Mouse (Mus musculus) liver, embryonic 14.5 days (tissue): ENCODE measurements at regions not wholly inside any gene's neighbourhood (a gene's known extent, or its start where the extent isn't known, plus 50 kb on each side); places are given as distances from the start of the nearest gene placed in this dataset.

Source experiments
- ATAC-seq: fragments of 200-750 bp; cut with Nextera tagmentation; 2 replicates; pipeline ENCODE4 v1.8.0; 2017; ENCODE audit warnings: moderate number of reproducible peaks, mild to moderate bottlenecking, moderate library complexity; ENCODE audit not compliant: insufficient read depth
- DNase-seq, 3 experiments: peaks; one replicate each; pipeline ENCODE4 v3.0.0-alpha.2; 2012 to 2013; ENCODE audit warnings: low read depth in 3 of 3, low spot score in 3 of 3
- H3K27ac ChIP-seq: fragments of 300-500 bp; sonication (generic); 2 replicates; pipeline ENCODE4 v1.5.1; 2014; ENCODE audit warnings: moderate library complexity, mild to moderate bottlenecking, control low read depth, inconsistent platforms
- H3K27me3 ChIP-seq: fragments of 300-500 bp; sonication (generic); 2 replicates; pipeline ENCODE4 v1.6.1; 2014; ENCODE audit warnings: mild to moderate bottlenecking, low read length, moderate library complexity; ENCODE audit not compliant: control insufficient read depth, insufficient read depth
- H3K36me3 ChIP-seq: fragments of 300-500 bp; sonication (generic); replicated peaks from 2 replicates; pipeline ENCODE4 v1.6.1; 2014; ENCODE audit warnings: low read depth; ENCODE audit not compliant: control insufficient read depth, insufficient read depth
- H3K4me1 ChIP-seq, 2 experiments: fragments of 200-500 bp in 1 of 2; fragments of 300-500 bp in 1 of 2; sonication (generic) in 1 of 2; replicated peaks; 2 replicates each; pipeline ENCODE4 v1.6.1; 2012 to 2014; ENCODE audit warnings: antibody characterized with exemption in 1 of 2, inconsistent platforms in 1 of 2, low read length in 1 of 2; ENCODE audit not compliant: control insufficient read depth in 2 of 2, insufficient read depth in 2 of 2
- H3K4me2 ChIP-seq: fragments of 300-500 bp; sonication (generic); 2 replicates; pipeline ENCODE4 v1.6.1; 2014; ENCODE audit warnings: low read depth, mild to moderate bottlenecking, control low read depth, moderate library complexity
- H3K4me3 ChIP-seq, 2 experiments: fragments of 200-500 bp in 1 of 2; fragments of 300-500 bp in 1 of 2; sonication (generic) in 1 of 2; 2 replicates each; pipeline ENCODE4 v1.5.1; 2012 to 2014; ENCODE audit warnings: low read depth in 2 of 2, low read length in 2 of 2, mild to moderate bottlenecking in 2 of 2, control low read depth in 1 of 2, inconsistent platforms in 1 of 2, moderate library complexity in 1 of 2; ENCODE audit not compliant: insufficient read depth in 1 of 2
- H3K9ac ChIP-seq: fragments of 300-500 bp; sonication (generic); replicated peaks from 2 replicates; pipeline ENCODE4 v1.6.1; 2014; ENCODE audit warnings: mild to moderate bottlenecking, control low read depth, moderate library complexity
- H3K9me3 ChIP-seq: fragments of 300-500 bp; sonication (generic); 2 replicates; pipeline ENCODE4 v1.6.1; 2016; ENCODE audit warnings: low read length, mixed read lengths; ENCODE audit not compliant: control insufficient read depth
- CTCF ChIP-seq: IDR thresholded peaks from 2 replicates; pipeline ENCODE4 v1.5.1; 2016; ENCODE audit warnings: antibody characterized with exemption, low read depth, control low read depth
- EP300 ChIP-seq: IDR thresholded peaks from 2 replicates; pipeline ENCODE4 v1.6.1; 2016; ENCODE audit warnings: antibody characterized with exemption, low read depth
- WGBS: fragments of 180-500 bp; shearing (Covaris S2); extraction: QIAGEN DNeasy Blood & Tissue Kit; methylation state at CpG from one replicate; pipeline ENCODE4 v1.1.7; 2014; ENCODE audit not compliant: insufficient replicate concordance; 5-methylcytosine and 5-hydroxymethylcytosine counted together

- H3K4me2 ChIP-seq, result no peak overlapping the region
- 46% methylated on average over 4 of the region's 4 CpGs for WGBS
- ATAC-seq (no peak), DNase-seq (no peak)
- H3K27me3 ChIP-seq, result no peaks in the 10 kb centered on the region
- H3K4me3 ChIP-seq, result no peak overlapping the region
- H3K36me3 ChIP-seq, result no peaks in the 10 kb centered on the region
- no peaks in the 10 kb centered on the region for H3K9me3 ChIP-seq
- H3K27ac ChIP-seq, result no peak overlapping the region
- H3K4me1 ChIP-seq, result no peaks in the 10 kb centered on the region
- TF ChIP-seq CTCF (no peak), EP300 (no peak)
- no peak overlapping the region for H3K9ac ChIP-seq
Observed at GRCm38 (mm10) chr6:14632837-14633236, 122.2 kb downstream of the Ppp1r3a start.

GRCm38 (mm10) chr6:14631719-14632445 lies 123.2 kb downstream of the Ppp1r3a start:
- H3K4me3 ChIP-seq, result no peak overlapping the region
- H3K9me3 ChIP-seq, result no peaks in the 10 kb centered on the region
- H3K27ac ChIP-seq, result no peak overlapping the region
- no peaks in the 10 kb centered on the region for H3K4me1 ChIP-seq
- H3K9ac ChIP-seq, result no peak overlapping the region
- no peak for TF ChIP-seq CTCF
- TF ChIP-seq EP300, result no peak
- DNase-seq (no peak), ATAC-seq (no peak)
- no peak overlapping the region for H3K4me2 ChIP-seq
- H3K27me3 ChIP-seq, result no peaks in the 10 kb centered on the region
- H3K36me3 ChIP-seq, result no peaks in the 10 kb centered on the region
- WGBS, result 42% methylated on average over 2 of the region's 2 CpGs

GRCm38 (mm10) chr6:14616629-14617028 lies 138.4 kb downstream of the Ppp1r3a start:
- Histone ChIP-seq H3K4me1 (no peaks in the 10 kb centered on the region), H3K36me3 (no peaks in the 10 kb centered on the region), H3K4me3 (no peak overlapping the region), H3K27ac (no peak overlapping the region), H3K9ac (no peak overlapping the region), H3K9me3 (no peaks in the 10 kb centered on the region), H3K27me3 (no peaks in the 10 kb centered on the region), H3K4me2 (no peak overlapping the region)
- DNase-seq (no peak), ATAC-seq (no peak)
- TF ChIP-seq CTCF (no peak), EP300 (no peak)
- 18% methylated on average over 3 of the region's 3 CpGs for WGBS

- H3K27ac ChIP-seq, result no peak overlapping the region
- no peak overlapping the region for H3K4me3 ChIP-seq
- no peaks in the 10 kb centered on the region for H3K27me3 ChIP-seq
- H3K4me2 ChIP-seq, result no peak overlapping the region
- no peak for TF ChIP-seq EP300
- TF ChIP-seq CTCF, result no peak
- no peaks in the 10 kb centered on the region for H3K9me3 ChIP-seq
- DNase-seq, result no peak
- no peak overlapping the region for H3K9ac ChIP-seq
- ATAC-seq, result no peak
- no peaks in the 10 kb centered on the region for H3K4me1 ChIP-seq
- H3K36me3 ChIP-seq, result no peaks in the 10 kb centered on the region
Observed at GRCm38 (mm10) chr6:14608076-14608475, 147.0 kb downstream of the Ppp1r3a start.

- 70% methylated on average over 13 of the region's 13 CpGs for WGBS
- H3K27ac ChIP-seq, result no peak overlapping the region
- H3K27me3 ChIP-seq, result no peaks in the 10 kb centered on the region
- ATAC-seq, result no peak
- H3K9me3 ChIP-seq, result no peaks in the 10 kb centered on the region
- TF ChIP-seq EP300 (no peak), CTCF (no peak)
- DNase-seq, result no peak
- H3K4me3 ChIP-seq, result no peak overlapping the region
- no peaks in the 10 kb centered on the region for H3K36me3 ChIP-seq
- H3K4me1 ChIP-seq, result no peaks in the 10 kb centered on the region
- no peak overlapping the region for H3K4me2 ChIP-seq
- no peak overlapping the region for H3K9ac ChIP-seq
Observed at GRCm38 (mm10) chr6:14600543-14601249, 154.4 kb downstream of the Ppp1r3a start.
